Mouse (Mus musculus) spleen, adult 2 months (tissue): ENCODE results near the gene Ppt2. TPM values are rescaled to one million over a fixed set of nuclear protein-coding genes. Genes with fewer than 3 reads are reported as not detected.

ENCODE experiments used
- DNase-seq, 2 experiments: peaks; one replicate each; pipeline versions ENCODE4 v3.0.0 to v3.0.0-alpha.2; 2012 to 2021; ENCODE audit warnings: low spot score in 2 of 2, low read depth in 1 of 2
- H3K27ac ChIP-seq: fragments of 200-500 bp; 2 replicates; pipeline ENCODE4 v1.5.1; 2012; ENCODE audit warnings: low read length, inconsistent platforms; ENCODE audit not compliant: insufficient read depth
- H3K27me3 ChIP-seq: fragments of 200-500 bp; 2 replicates; pipeline ENCODE4 v1.6.1; 2012; ENCODE audit warnings: mild to moderate bottlenecking, moderate library complexity, low read length, inconsistent platforms; ENCODE audit not compliant: control insufficient read depth, insufficient read depth
- H3K36me3 ChIP-seq: fragments of 200-500 bp; 2 replicates; pipeline ENCODE4 v1.6.1; 2012; ENCODE audit warnings: mild to moderate bottlenecking, low read length, inconsistent platforms; ENCODE audit not compliant: control insufficient read depth, insufficient read depth
- H3K4me1 ChIP-seq: fragments of 200-500 bp; 2 replicates; pipeline ENCODE4 v1.6.1; 2011; ENCODE audit warnings: inconsistent platforms; ENCODE audit not compliant: control insufficient read depth, insufficient read depth, insufficient read length
- H3K4me3 ChIP-seq: fragments of 200-500 bp; 2 replicates; pipeline ENCODE4 v1.5.1; 2011; ENCODE audit warnings: mild to moderate bottlenecking, inconsistent platforms; ENCODE audit not compliant: insufficient read depth, insufficient read length; ENCODE audit errors: extremely low read depth
- CTCF ChIP-seq: fragments of 200-500 bp; IDR thresholded peaks from 2 replicates; pipeline ENCODE4 v1.5.1; 2011; ENCODE audit warnings: mild to moderate bottlenecking, inconsistent platforms; ENCODE audit not compliant: insufficient read depth, insufficient read length, insufficient replicate concordance; ENCODE audit errors: extremely low read depth
- POLR2A ChIP-seq: fragments of 200-500 bp; IDR thresholded peaks from 2 replicates; pipeline ENCODE4 v1.6.1; 2011; ENCODE audit warnings: low read depth, low read length, inconsistent platforms
- WGBS: fragments of 180-500 bp; shearing (Covaris S2); methylation state at CpG from one replicate; pipeline ENCODE4 v1.1.7; 2018; 5-methylcytosine and 5-hydroxymethylcytosine counted together
- polyA plus RNA-seq: library from polyadenylated mRNA; depleted of rRNA; stranded (reverse); fragments of >200 nt; gene quantifications from 2 replicates; pipeline ENCODE4 v1.2.3, GENCODE M21; 2012

Gene Ppt2
- polyA plus RNA-seq, 1 experiment: 36.3 TPM

GRCm38 (mm10) chr17:34630761-34631301 lies 2.5 kb upstream of the Ppt2 start:
- TF ChIP-seq POLR2A (no peak), CTCF (no peak)
- H3K36me3 ChIP-seq: no peaks in the 10 kb centered on the region
- 3% methylated on average over 48 of the region's 48 CpGs for WGBS
- H3K27me3 ChIP-seq: peaks cover 12% of the 10 kb centered on the region; the same call in 1 of the 2 replicates
- no peak for DNase-seq
- no peak overlapping the region for H3K27ac ChIP-seq
- peaks cover 19% of the 10 kb centered on the region for H3K4me1 ChIP-seq
- peak overlapping the region; percentile 36; the same call in 1 of the 2 replicates for H3K4me3 ChIP-seq

GRCm38 (mm10) chr17:34629796-34630603 lies 1.7 kb upstream of the Ppt2 start:
- Histone ChIP-seq H3K27ac (peak overlapping the region; percentile 23; the same call in 1 of the 2 replicates), H3K27me3 (peaks cover 12% of the 10 kb centered on the region; the same call in 1 of the 2 replicates), H3K4me3 (peak overlapping the region; percentile 23; the same call in 1 of the 2 replicates), H3K36me3 (no peaks in the 10 kb centered on the region), H3K4me1 (peaks cover 19% of the 10 kb centered on the region)
- TF ChIP-seq POLR2A (no peak), CTCF (no peak)
- 14% methylated on average over 12 of the region's 12 CpGs for WGBS
- DNase-seq: no peak

- DNase-seq: no peak
- Histone ChIP-seq H3K4me3 (peak within 1 kb of the TSS; percentile 23; the same call in 1 of the 2 replicates), H3K4me1 (peaks cover 19% of the 10 kb centered on the region), H3K27ac (peak within 1 kb of the TSS; percentile 23), H3K36me3 (no peaks in the 10 kb centered on the region), H3K27me3 (peaks cover 12% of the 10 kb centered on the region; the same call in 1 of the 2 replicates)
- 22% methylated on average over 16 of the region's 16 CpGs for WGBS
- TF ChIP-seq POLR2A (no peak), CTCF (no peak)
Measured at GRCm38 (mm10) chr17:34629221-34629751, 976 bp upstream of the Ppt2 start, which contains the start of gene Prrt1. Prrt1 (plus strand) TSS chr17:34629533.

- TF ChIP-seq CTCF (no peak), POLR2A (no peak)
- Histone ChIP-seq H3K27me3 (peaks cover 12% of the 10 kb centered on the region; the same call in 1 of the 2 replicates), H3K36me3 (no peaks in the 10 kb centered on the region), H3K4me3 (no peak overlapping the region), H3K4me1 (peaks cover 19% of the 10 kb centered on the region), H3K27ac (no peak overlapping the region)
- no peak for DNase-seq
- 57% methylated on average over 5 of the region's 5 CpGs for WGBS
Measured at GRCm38 (mm10) chr17:34628644-34628967, 296 bp upstream of the Ppt2 start.

GRCm38 (mm10) chr17:34627093-34627942 lies 992 bp downstream of the Ppt2 start:
- Histone ChIP-seq H3K27me3 (peaks cover 10% of the 10 kb centered on the region; the same call in 1 of the 2 replicates), H3K4me3 (peak overlapping the region; percentile 60), H3K27ac (peak overlapping the region; percentile 58), H3K4me1 (peaks cover 19% of the 10 kb centered on the region), H3K36me3 (peaks cover 3% of the 10 kb centered on the region; the same call in 1 of the 2 replicates)
- no peak for TF ChIP-seq CTCF
- no peak for TF ChIP-seq POLR2A
- peak in 1 of 2 experiments; percentile 61 for DNase-seq
- under 1% methylated on average over 43 of the region's 45 CpGs for WGBS

GRCm38 (mm10) chr17:34626773-34627092 lies 1.6 kb downstream of the Ppt2 start:
- Histone ChIP-seq H3K27ac (peak overlapping the region; percentile 6; the same call in 1 of the 2 replicates), H3K36me3 (peaks cover 3% of the 10 kb centered on the region; the same call in 1 of the 2 replicates), H3K4me1 (peaks cover 16% of the 10 kb centered on the region), H3K4me3 (peak overlapping the region; percentile 60), H3K27me3 (peaks cover 9% of the 10 kb centered on the region; the same call in 1 of the 2 replicates)
- TF ChIP-seq CTCF (peak; percentile 6; the same call in 1 of the 2 replicates), POLR2A (no peak)
- WGBS: under 1% methylated on average over 15 of the region's 18 CpGs
- DNase-seq: no peak
